Mouse (Mus musculus) embryonic facial prominence, embryonic 11.5 days (tissue): ENCODE measurements at regions not wholly inside any gene's neighbourhood (a gene's known extent, or its start where the extent isn't known, plus 50 kb on each side); places are given as distances from the start of the nearest gene placed in this dataset.

Source experiments
- ATAC-seq: fragments of 200-750 bp; cut with Nextera tagmentation; replicated peaks from 2 replicates; pipeline ENCODE4 v1.8.0; 2017; ENCODE audit warnings: low read depth; ENCODE audit not compliant: insufficient number of reproducible peaks, low FRiP score, low TSS enrichment
- DNase-seq: peaks from one replicate; pipeline ENCODE4 v3.0.0-alpha.2; 2015; ENCODE audit warnings: low spot score
- H3K27ac ChIP-seq: fragments of 300-500 bp; sonication (generic); replicated peaks from 2 replicates; pipeline ENCODE4 v1.5.1; 2014; ENCODE audit warnings: mild to moderate bottlenecking, low read depth, low read length, control low read depth
- H3K27me3 ChIP-seq: fragments of 300-500 bp; sonication (generic); 2 replicates; pipeline ENCODE4 v1.6.1; 2014; ENCODE audit warnings: mild to moderate bottlenecking, low read length, moderate library complexity, mixed read lengths; ENCODE audit not compliant: control insufficient read depth, insufficient read depth
- H3K36me3 ChIP-seq: fragments of 300-500 bp; sonication (generic); replicated peaks from 2 replicates; pipeline ENCODE4 v1.6.1; 2014; ENCODE audit warnings: low read depth, mild to moderate bottlenecking, low read length, moderate library complexity, mixed read lengths; ENCODE audit not compliant: control insufficient read depth, insufficient read depth
- H3K4me1 ChIP-seq: fragments of 300-500 bp; sonication (generic); 2 replicates; pipeline ENCODE4 v1.6.1; 2014; ENCODE audit warnings: low read length, mixed read lengths; ENCODE audit not compliant: control insufficient read depth, insufficient read depth
- H3K4me2 ChIP-seq: fragments of 300-500 bp; sonication (generic); 2 replicates; pipeline ENCODE4 v1.6.1; 2014; ENCODE audit warnings: low read depth, mild to moderate bottlenecking, control low read depth, low read length, moderate library complexity
- H3K4me3 ChIP-seq: fragments of 300-500 bp; sonication (generic); 2 replicates; pipeline ENCODE4 v1.5.1; 2014; ENCODE audit warnings: low read depth, low read length, control low read depth
- H3K9ac ChIP-seq: fragments of 300-500 bp; sonication (generic); replicated peaks from 2 replicates; pipeline ENCODE4 v1.6.1; 2014; ENCODE audit warnings: mild to moderate bottlenecking, control low read depth, low read length
- H3K9me3 ChIP-seq: fragments of 300-500 bp; sonication (generic); replicated peaks from 2 replicates; pipeline ENCODE4 v1.6.1; 2016; ENCODE audit warnings: mild to moderate bottlenecking, low read length, inconsistent platforms, mixed read lengths; ENCODE audit not compliant: control insufficient read depth
- WGBS: fragments of 180-500 bp; shearing (Covaris S2); extraction: QIAGEN DNeasy Blood & Tissue Kit; methylation state at CpG from one replicate; pipeline ENCODE4 v1.1.7; 2014; 5-methylcytosine and 5-hydroxymethylcytosine counted together

DNA sequence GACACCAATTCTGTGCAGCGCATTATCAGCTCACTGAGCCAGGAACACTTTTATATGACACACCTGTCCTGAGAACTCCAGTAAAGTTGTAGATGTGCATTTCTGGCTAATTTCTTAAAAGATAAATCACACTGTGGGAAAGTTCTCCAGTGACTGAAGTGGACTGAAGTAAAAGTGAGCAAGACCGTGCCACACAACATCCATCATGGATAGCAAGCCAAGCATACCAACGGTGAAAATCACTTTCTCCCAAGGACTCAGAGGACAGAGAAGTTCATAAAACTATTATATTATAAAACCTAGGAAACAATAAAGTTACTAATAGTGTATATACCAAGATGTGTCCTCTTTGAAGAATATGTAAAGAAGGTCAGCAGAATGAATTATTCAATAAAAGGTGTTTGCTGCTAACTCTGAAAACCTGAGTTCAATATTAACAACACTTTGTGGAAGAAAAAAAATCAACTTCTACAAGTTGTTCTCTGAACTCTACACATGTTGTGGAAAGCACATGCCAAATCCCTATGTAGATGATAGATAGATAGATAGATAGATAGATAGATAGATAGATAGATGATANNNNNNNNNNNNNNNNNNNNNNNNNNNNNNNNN, 298.2 kb upstream of the Igbp1b start:
- H3K36me3 ChIP-seq, result no peaks in the 10 kb centered on the region
- H3K4me1 ChIP-seq, result no peaks in the 10 kb centered on the region
- no peak overlapping the region for H3K27ac ChIP-seq
- H3K4me3 ChIP-seq, result no peak overlapping the region
- no peak overlapping the region for H3K9ac ChIP-seq
- over 99% methylated on average over 3 of the region's 3 CpGs for whole genome bisulfite sequencing
- H3K4me2 ChIP-seq, result no peak overlapping the region
- H3K27me3 ChIP-seq, result no peaks in the 10 kb centered on the region
- DNase-seq (no peak), ATAC-seq (no peak)
- H3K9me3 ChIP-seq, result no peaks in the 10 kb centered on the region

DNA sequence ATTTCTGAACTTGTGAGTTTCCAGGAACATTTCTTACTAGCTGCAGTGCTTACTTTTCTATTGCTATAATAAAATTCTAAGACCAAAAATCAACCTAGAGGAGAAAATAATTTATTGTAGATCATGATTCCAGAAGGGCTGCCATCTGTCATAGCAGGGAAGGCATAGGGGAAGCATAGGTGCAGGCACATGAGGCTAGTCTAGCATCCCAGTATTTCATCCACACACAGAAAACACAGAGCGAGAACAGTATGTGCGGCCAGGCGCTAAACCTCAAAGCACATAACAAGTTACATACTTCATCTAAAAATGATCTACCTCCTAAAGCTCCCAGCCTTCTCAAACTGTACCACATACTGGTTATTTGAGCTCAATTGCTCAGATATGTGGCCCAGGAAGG, 292.5 kb upstream of the Igbp1b start:
- ATAC-seq (no peak), DNase-seq (no peak)
- Histone ChIP-seq H3K36me3 (no peaks in the 10 kb centered on the region), H3K9me3 (no peaks in the 10 kb centered on the region), H3K27ac (no peak overlapping the region), H3K9ac (no peak overlapping the region), H3K27me3 (no peaks in the 10 kb centered on the region), H3K4me3 (no peak overlapping the region), H3K4me1 (no peaks in the 10 kb centered on the region), H3K4me2 (no peak overlapping the region)
- WGBS, result 94% methylated on average over 3 of the region's 3 CpGs

DNA sequence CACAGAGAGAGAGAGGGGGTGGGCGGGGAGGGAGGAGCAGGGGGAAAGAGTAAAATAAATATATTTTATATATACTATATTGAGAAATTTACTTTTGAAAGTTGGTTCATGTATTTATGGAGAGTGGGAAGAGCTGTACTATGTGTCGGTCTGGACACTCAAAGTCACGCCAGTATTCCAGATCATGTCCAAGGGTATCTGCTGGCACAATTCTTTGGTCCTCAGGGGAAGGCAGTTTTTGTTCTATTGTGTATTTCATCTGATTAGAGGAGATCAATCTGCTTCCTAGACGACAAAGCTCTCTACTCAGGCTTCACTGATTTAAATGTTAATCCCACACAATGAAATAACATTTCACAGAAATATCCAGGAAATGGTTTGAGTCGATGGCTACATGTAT, 288.3 kb upstream of the Igbp1b start:
- Histone ChIP-seq H3K36me3 (no peaks in the 10 kb centered on the region), H3K27ac (no peak overlapping the region), H3K9ac (no peak overlapping the region), H3K27me3 (no peaks in the 10 kb centered on the region), H3K9me3 (no peaks in the 10 kb centered on the region), H3K4me1 (no peaks in the 10 kb centered on the region), H3K4me2 (no peak overlapping the region), H3K4me3 (no peak overlapping the region)
- ATAC-seq (no peak), DNase-seq (no peak)
- WGBS, result 83% methylated on average over 5 of the region's 5 CpGs

DNA sequence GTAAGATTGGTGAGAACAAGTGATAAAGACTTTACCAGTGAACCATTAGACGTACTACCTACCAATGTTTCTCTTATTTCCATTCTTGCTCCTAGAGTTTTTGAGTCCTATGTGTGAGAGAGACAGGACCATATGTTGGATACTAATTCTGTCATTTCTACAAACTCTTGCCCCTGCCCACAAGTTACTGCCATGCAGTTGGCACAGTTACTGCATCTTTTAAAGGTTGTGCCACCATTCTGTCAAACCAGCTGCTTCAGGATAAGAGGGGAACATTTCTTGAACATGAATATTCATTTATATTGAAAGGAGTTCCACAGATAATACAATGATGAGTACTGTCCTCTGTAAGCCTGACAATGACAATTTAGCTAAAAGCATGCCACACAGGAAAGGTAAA, 287.1 kb upstream of the Igbp1b start:
- ATAC-seq (no peak), DNase-seq (no peak)

DNA sequence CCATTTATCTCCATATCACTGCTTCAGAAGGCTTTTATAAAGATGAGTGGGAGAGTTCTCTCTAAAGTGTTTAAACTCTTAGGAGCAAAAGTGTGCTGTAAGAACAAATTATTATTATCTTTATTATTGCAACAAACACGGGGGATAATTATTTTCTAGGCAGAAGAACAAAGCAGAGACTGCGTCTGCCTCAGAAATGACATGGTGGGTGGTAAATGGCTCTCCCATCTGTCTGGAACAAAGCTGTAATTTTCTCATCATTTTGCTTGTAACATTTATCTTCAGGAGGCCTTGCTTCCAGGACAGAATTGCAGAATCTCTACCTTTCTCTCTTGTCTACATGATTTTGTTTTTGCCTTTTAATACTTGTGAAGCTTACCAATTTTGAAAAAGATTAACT, 261.8 kb upstream of the Igbp1b start:
- Histone ChIP-seq H3K27me3 (no peaks in the 10 kb centered on the region), H3K4me3 (no peak overlapping the region), H3K27ac (no peak overlapping the region), H3K4me2 (no peak overlapping the region), H3K36me3 (no peaks in the 10 kb centered on the region), H3K9me3 (no peaks in the 10 kb centered on the region), H3K4me1 (no peaks in the 10 kb centered on the region), H3K9ac (no peak overlapping the region)
- DNase-seq (no peak), ATAC-seq (no peak)
- WGBS, result 78% methylated on average over 2 of the region's 2 CpGs

More for the DNA sequence above, 287.1 kb upstream of the Igbp1b start:
- no peak overlapping the region for H3K4me3 ChIP-seq
- H3K36me3 ChIP-seq, result no peaks in the 10 kb centered on the region
- no peaks in the 10 kb centered on the region for H3K27me3 ChIP-seq
- no peak overlapping the region for H3K4me2 ChIP-seq
- H3K9me3 ChIP-seq, result no peaks in the 10 kb centered on the region
- WGBS, result 62% methylated on average over 1 of the region's 1 CpGs
- no peaks in the 10 kb centered on the region for H3K4me1 ChIP-seq
- H3K27ac ChIP-seq, result no peak overlapping the region
- no peak overlapping the region for H3K9ac ChIP-seq

DNA sequence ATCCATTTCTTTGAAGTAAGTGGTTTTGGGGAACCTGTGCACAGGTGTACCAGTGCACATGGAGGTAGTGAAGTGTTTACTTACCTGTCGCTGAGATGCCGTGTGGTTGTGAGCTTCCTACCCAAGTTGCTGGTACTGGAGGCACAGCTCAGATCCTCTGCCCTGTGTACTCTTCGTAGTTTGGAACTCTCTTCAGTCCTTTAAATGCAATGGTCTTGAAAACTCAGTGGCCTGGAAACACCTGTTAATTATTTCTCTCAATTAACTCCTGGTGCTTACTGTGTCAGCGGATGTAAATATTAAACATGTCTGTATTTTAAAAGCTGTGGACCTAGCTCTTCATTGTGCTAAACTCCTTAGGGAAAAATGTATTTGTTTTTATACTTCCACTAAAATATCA, 261.2 kb upstream of the Igbp1b start:
- Histone ChIP-seq H3K36me3 (no peaks in the 10 kb centered on the region), H3K9me3 (no peaks in the 10 kb centered on the region), H3K4me2 (no peak overlapping the region), H3K4me1 (no peaks in the 10 kb centered on the region), H3K4me3 (no peak overlapping the region), H3K27me3 (no peaks in the 10 kb centered on the region), H3K9ac (no peak overlapping the region), H3K27ac (no peak overlapping the region)
- ATAC-seq (no peak), DNase-seq (no peak)
- 85% methylated on average over 4 of the region's 4 CpGs for WGBS

DNA sequence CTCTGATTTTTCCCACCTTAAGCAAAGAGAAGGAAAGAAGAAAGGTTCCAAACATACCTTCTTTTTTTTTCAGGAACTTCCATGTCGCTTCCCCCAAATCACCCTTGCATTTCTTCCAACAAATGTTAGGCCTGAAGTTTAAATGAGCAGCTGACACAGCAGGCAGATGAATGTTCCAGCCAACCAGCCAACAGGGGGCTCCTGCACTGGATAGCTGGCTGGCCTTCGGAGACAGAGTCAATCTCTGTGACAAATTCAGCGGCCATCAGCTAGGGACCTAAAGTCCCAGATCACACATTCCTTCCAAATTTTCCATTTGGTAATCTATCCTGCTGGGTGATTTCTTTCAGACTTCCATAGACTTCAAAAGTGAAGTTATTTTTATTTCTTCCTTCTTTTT, 256.6 kb upstream of the Igbp1b start:
- WGBS, result 72% methylated on average over 3 of the region's 3 CpGs
- Histone ChIP-seq H3K36me3 (no peaks in the 10 kb centered on the region), H3K27me3 (no peaks in the 10 kb centered on the region), H3K27ac (no peak overlapping the region), H3K9me3 (no peaks in the 10 kb centered on the region), H3K9ac (no peak overlapping the region), H3K4me2 (no peak overlapping the region), H3K4me3 (no peak overlapping the region), H3K4me1 (no peaks in the 10 kb centered on the region)
- DNase-seq (no peak), ATAC-seq (no peak)

DNA sequence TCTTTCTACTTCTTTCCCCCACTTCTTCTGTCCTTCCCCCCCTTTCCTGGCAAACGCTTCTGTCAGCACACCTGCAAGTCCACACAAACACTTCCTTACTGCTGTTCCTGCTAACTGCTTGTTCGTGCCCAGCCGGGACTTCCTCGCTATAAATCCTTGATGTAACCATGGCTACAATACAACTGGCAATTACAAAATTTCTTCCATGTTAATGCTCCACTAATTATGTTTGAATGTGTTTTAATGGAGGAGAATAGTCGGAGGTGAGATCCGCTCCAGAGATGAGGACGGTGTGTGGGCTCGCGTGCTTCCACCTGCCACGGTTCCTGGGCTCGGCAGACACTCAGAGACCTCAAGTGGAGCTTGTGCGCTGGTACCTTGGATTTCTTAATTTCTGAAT, 215.3 kb upstream of the Igbp1b start:
- 84% methylated on average over 12 of the region's 12 CpGs for WGBS
- no peaks in the 10 kb centered on the region for H3K36me3 ChIP-seq
- ATAC-seq (no peak), DNase-seq (no peak)
- H3K4me1 ChIP-seq, result no peaks in the 10 kb centered on the region
- H3K9ac ChIP-seq, result no peak overlapping the region
- no peak overlapping the region for H3K4me3 ChIP-seq
- H3K27me3 ChIP-seq, result no peaks in the 10 kb centered on the region
- H3K4me2 ChIP-seq, result no peak overlapping the region
- no peak overlapping the region for H3K27ac ChIP-seq
- no peaks in the 10 kb centered on the region for H3K9me3 ChIP-seq
